Mouse (Mus musculus) T-helper 1 cell (primary cell): ENCODE measurements at regions not wholly inside any gene's neighbourhood (a gene's known extent, or its start where the extent isn't known, plus 50 kb on each side); places are given as distances from the start of the nearest gene placed in this dataset.
"Not testable (repeated sequence)": the region's sequence is repeated elsewhere in the genome, so short reads cannot be mapped to it uniquely, and the experiment has no call there.

Experiments used
- in situ Hi-C: fragments of 300-600 bp; cut with MboI, MseI; formaldehyde crosslinking; loops from one replicate; pipeline ENCODE4 v1.15.1; 2025; ENCODE audit warnings: high pct_unique_total_duplicates

GRCm38 (mm10) chr10:34667203-34667602 lies 184.0 kb downstream of the Frk start:
- in situ Hi-C loops = no loop called here

- in situ Hi-C loops = no loop called here
Observed at GRCm38 (mm10) chr10:34667735-34668439, 184.7 kb downstream of the Frk start.

- in situ Hi-C loops = no loop called here
Observed at GRCm38 (mm10) chr10:34671791-34672190, 188.6 kb downstream of the Frk start.

- in situ Hi-C loops = not testable (repeated sequence)
Observed at GRCm38 (mm10) chr10:34699414-34699813, 216.2 kb downstream of the Frk start.

- in situ Hi-C loops = loop anchor here (10.0 kb wide), 1 partner anchor 1213 kb away; no protein-coding TSS in a partner anchor
Observed at GRCm38 (mm10) chr10:34701956-34702355, 218.8 kb downstream of the Frk start.

- in situ Hi-C loops = loop anchor here (10.0 kb wide), 1 partner anchor 1209 kb away; no protein-coding TSS in a partner anchor
Observed at GRCm38 (mm10) chr10:34705416-34705815, 222.2 kb downstream of the Frk start.

- in situ Hi-C loops = no loop called here
Observed at GRCm38 (mm10) chr10:34731249-34731648, 248.1 kb downstream of the Frk start.

- in situ Hi-C loops = no loop called here
Observed at GRCm38 (mm10) chr10:34762426-34762825, 279.2 kb downstream of the Frk start.

GRCm38 (mm10) chr10:34792099-34792498 lies 308.9 kb downstream of the Frk start:
- in situ Hi-C loops = no loop called here

- in situ Hi-C loops = no loop called here
Observed at GRCm38 (mm10) chr10:34811131-34811530, 327.9 kb downstream of the Frk start.

GRCm38 (mm10) chr10:34824121-34824520 lies 340.9 kb downstream of the Frk start:
- in situ Hi-C loops = no loop called here

GRCm38 (mm10) chr10:34842015-34842504 lies 358.9 kb downstream of the Frk start:
- in situ Hi-C loops = no loop called here

- in situ Hi-C loops = no loop called here
Observed at GRCm38 (mm10) chr10:34856494-34857146, 373.4 kb downstream of the Frk start.

GRCm38 (mm10) chr10:34862693-34863092 lies 379.5 kb downstream of the Frk start:
- in situ Hi-C loops = no loop called here

- in situ Hi-C loops = no loop called here
Observed at GRCm38 (mm10) chr10:34871888-34872287, 388.7 kb downstream of the Frk start.

- in situ Hi-C loops = no loop called here
Observed at GRCm38 (mm10) chr10:34878511-34878910, 395.3 kb downstream of the Frk start.

- in situ Hi-C loops = no loop called here
Observed at GRCm38 (mm10) chr10:34887601-34888000, 404.4 kb downstream of the Frk start.

- in situ Hi-C loops = no loop called here
Observed at GRCm38 (mm10) chr10:34904274-34904673, 421.1 kb downstream of the Frk start.

GRCm38 (mm10) chr10:34904692-34905091 lies 421.5 kb downstream of the Frk start:
- in situ Hi-C loops = no loop called here

GRCm38 (mm10) chr10:34912153-34912723 lies 429.0 kb downstream of the Frk start:
- in situ Hi-C loops = no loop called here
